Mouse (Mus musculus) erythroblast, embryonic 14.5 days (primary cell): ENCODE measurements around the gene Plekhn1.

Experiments
- GATA1 ChIP-seq: IDR thresholded peaks from 2 replicates; pipeline ENCODE4 v1.6.1; 2012; ENCODE audit warnings: low read length, inconsistent platforms, mixed read lengths
- TAL1 ChIP-seq: IDR thresholded peaks from 3 replicates; pipeline ENCODE4 v1.6.1; 2012; ENCODE audit warnings: low read length, inconsistent platforms, mixed read lengths

- TF ChIP-seq TAL1 (no peak), GATA1 (no peak)
Measured at GRCm38 (mm10) chr4:156251081-156251480, 16.4 kb upstream of the Plekhn1 start.
